Mouse (Mus musculus): ENCODE data around the gene Fam170b. TPM values are rescaled to one million over a fixed set of nuclear protein-coding genes. Genes with fewer than 3 reads are reported as not detected.

The Fam170b gene
- total and polyA plus RNA-seq, 2 experiments from 2014 or later: 0.12 TPM; not detected in 1

- H3K4me1 ChIP-seq (ENCODE audit: control insufficient read depth, insufficient read depth): peaks cover 19% of the 10 kb centered on the region
- no peak overlapping the region for H3K4me2 ChIP-seq (ENCODE audit: low read depth, low read length)
- H3K27me3 ChIP-seq (ENCODE audit: control insufficient read depth, insufficient read depth, low read length): no peaks in the 10 kb centered on the region
- H3K36me3 ChIP-seq (replicated peaks; ENCODE audit: control insufficient read depth, insufficient read depth, low read length): no peaks in the 10 kb centered on the region
- H3K9me3 ChIP-seq (replicated peaks; ENCODE audit: control insufficient read depth, low read length): no peaks in the 10 kb centered on the region
- H3K9ac ChIP-seq (replicated peaks; ENCODE audit: low read depth, low read length): no peak overlapping the region
- no peak overlapping the region for H3K4me3 ChIP-seq (ENCODE audit: low read depth, low read length)
- TF ChIP-seq CTCF (IDR thresholded peaks at IDR 0.05; ENCODE audit: low read depth) (no peak), EP300 (IDR thresholded peaks at IDR 0.05; ENCODE audit: low read depth) (no peak)
- no peak for DNase-seq (ENCODE audit: low spot score)
- no peak overlapping the region for H3K27ac ChIP-seq (ENCODE audit: low read depth)
- ATAC-seq (ENCODE audit: insufficient read depth, low read depth): no peak
- 74% methylated on average over 4 of the region's 4 CpGs for WGBS
Observed at GRCm38 (mm10) chr14:32822812-32823211, 10.9 kb upstream of the Fam170b start.

GRCm38 (mm10) chr14:32823861-32824260 lies 9.9 kb upstream of the Fam170b start:
- TF ChIP-seq EP300 (IDR thresholded peaks at IDR 0.05; ENCODE audit: low read depth) (no peak), CTCF (IDR thresholded peaks at IDR 0.05; ENCODE audit: low read depth) (no peak)
- Histone ChIP-seq H3K9ac (replicated peaks; ENCODE audit: low read depth, low read length) (no peak overlapping the region), H3K4me1 (ENCODE audit: control insufficient read depth, insufficient read depth) (peaks cover 19% of the 10 kb centered on the region; the same call in 1 of the 2 replicates), H3K4me3 (ENCODE audit: low read depth, low read length) (no peak overlapping the region), H3K27ac (ENCODE audit: low read depth) (no peak overlapping the region), H3K27me3 (ENCODE audit: control insufficient read depth, insufficient read depth, low read length) (no peaks in the 10 kb centered on the region), H3K4me2 (ENCODE audit: low read depth, low read length) (no peak overlapping the region), H3K9me3 (replicated peaks; ENCODE audit: control insufficient read depth, low read length) (no peaks in the 10 kb centered on the region), H3K36me3 (replicated peaks; ENCODE audit: control insufficient read depth, insufficient read depth, low read length) (no peaks in the 10 kb centered on the region)
- WGBS: 70% methylated on average over 3 of the region's 3 CpGs
- ATAC-seq (ENCODE audit: insufficient read depth, low read depth) (no peak), DNase-seq (ENCODE audit: low spot score) (no peak)

GRCm38 (mm10) chr14:32824267-32825150 lies 9.3 kb upstream of the Fam170b start:
- H3K9ac ChIP-seq (replicated peaks; ENCODE audit: low read depth, low read length): no peak overlapping the region
- H3K4me3 ChIP-seq (ENCODE audit: low read depth, low read length): no peak overlapping the region
- WGBS: 67% methylated on average over 14 of the region's 14 CpGs
- H3K4me1 ChIP-seq (ENCODE audit: control insufficient read depth, insufficient read depth): peaks cover 19% of the 10 kb centered on the region; the same call in 1 of the 2 replicates
- no peaks in the 10 kb centered on the region for H3K9me3 ChIP-seq (replicated peaks; ENCODE audit: control insufficient read depth, low read length)
- no peaks in the 10 kb centered on the region for H3K27me3 ChIP-seq (ENCODE audit: control insufficient read depth, insufficient read depth, low read length)
- H3K4me2 ChIP-seq (ENCODE audit: low read depth, low read length): no peak overlapping the region
- TF ChIP-seq EP300 (IDR thresholded peaks at IDR 0.05; ENCODE audit: low read depth): no peak
- no peak for TF ChIP-seq CTCF (IDR thresholded peaks at IDR 0.05; ENCODE audit: low read depth)
- H3K27ac ChIP-seq (ENCODE audit: low read depth): no peak overlapping the region
- ATAC-seq (ENCODE audit: insufficient read depth, low read depth) (no peak), DNase-seq (ENCODE audit: low spot score) (no peak)
- H3K36me3 ChIP-seq (replicated peaks; ENCODE audit: control insufficient read depth, insufficient read depth, low read length): no peaks in the 10 kb centered on the region

- peak; percentile 66 for ATAC-seq (ENCODE audit: insufficient read depth, low read depth)
- H3K27ac ChIP-seq (ENCODE audit: low read depth): no peak overlapping the region
- peaks cover 19% of the 10 kb centered on the region; the same call in 1 of the 2 replicates for H3K4me1 ChIP-seq (ENCODE audit: control insufficient read depth, insufficient read depth)
- H3K4me2 ChIP-seq (ENCODE audit: low read depth, low read length): peak overlapping the region; percentile 30; the same call in 1 of the 2 replicates
- H3K9ac ChIP-seq (replicated peaks; ENCODE audit: low read depth, low read length): no peak overlapping the region
- H3K36me3 ChIP-seq (replicated peaks; ENCODE audit: control insufficient read depth, insufficient read depth, low read length): no peaks in the 10 kb centered on the region
- TF ChIP-seq CTCF (IDR thresholded peaks at IDR 0.05; ENCODE audit: low read depth) (no peak), EP300 (IDR thresholded peaks at IDR 0.05; ENCODE audit: low read depth) (no peak)
- H3K4me3 ChIP-seq (ENCODE audit: low read depth, low read length): no peak overlapping the region
- no peaks in the 10 kb centered on the region for H3K27me3 ChIP-seq (ENCODE audit: control insufficient read depth, insufficient read depth, low read length)
- WGBS: 21% methylated on average over 11 of the region's 11 CpGs
- DNase-seq (ENCODE audit: low spot score): peak; percentile 67
- no peaks in the 10 kb centered on the region for H3K9me3 ChIP-seq (replicated peaks; ENCODE audit: control insufficient read depth, low read length)
Observed at GRCm38 (mm10) chr14:32825426-32826032, 8.2 kb upstream of the Fam170b start.

GRCm38 (mm10) chr14:32827165-32827564 lies 6.6 kb upstream of the Fam170b start:
- no peak overlapping the region for H3K4me3 ChIP-seq (ENCODE audit: low read depth, low read length)
- WGBS: 57% methylated on average over 4 of the region's 4 CpGs
- no peak overlapping the region for H3K9ac ChIP-seq (replicated peaks; ENCODE audit: low read depth, low read length)
- H3K4me2 ChIP-seq (ENCODE audit: low read depth, low read length): no peak overlapping the region
- H3K27me3 ChIP-seq (ENCODE audit: control insufficient read depth, insufficient read depth, low read length): no peaks in the 10 kb centered on the region
- peak; percentile 22 for DNase-seq (ENCODE audit: low spot score)
- no peaks in the 10 kb centered on the region for H3K9me3 ChIP-seq (replicated peaks; ENCODE audit: control insufficient read depth, low read length)
- H3K27ac ChIP-seq (ENCODE audit: low read depth): peak overlapping the region; percentile 52; the same call in 1 of the 2 replicates
- ATAC-seq (ENCODE audit: insufficient read depth, low read depth): peak; percentile 43; the same call in 1 of the 2 replicates
- H3K36me3 ChIP-seq (replicated peaks; ENCODE audit: control insufficient read depth, insufficient read depth, low read length): no peaks in the 10 kb centered on the region
- H3K4me1 ChIP-seq (ENCODE audit: control insufficient read depth, insufficient read depth): peaks cover 19% of the 10 kb centered on the region; the same call in 1 of the 2 replicates
- TF ChIP-seq CTCF (IDR thresholded peaks at IDR 0.05; ENCODE audit: low read depth) (no peak), EP300 (IDR thresholded peaks at IDR 0.05; ENCODE audit: low read depth) (no peak)

Data from heart, postnatal 0 days (tissue).